Mouse (Mus musculus) left cerebral cortex, postnatal 25 days (tissue): Measurements from ENCODE around the gene Ptch2. TPM values are rescaled to one million over a fixed set of nuclear protein-coding genes. Genes with fewer than 3 reads are reported as not detected.

ENCODE experiments used
- DNase-seq, 2 experiments: peaks; one replicate each; pipeline ENCODE4 v3.0.0; 2022; ENCODE audit warnings: low spot score in 2 of 2, mixed read lengths in 1 of 2
- intact Hi-C: fragments of 180-260 bp; cut with DNase I; formaldehyde crosslinking; loops from one replicate; pipeline ENCODE4 v1.15.1; 2025
- microRNA-seq, 2 experiments: library from miRNA; unstranded; fragments of <30 nt; microRNA quantifications; one replicate each; pipeline ENCODE4 v1.2.0; 2022
- total RNA-seq, 2 experiments: library from RNA; stranded (reverse); gene quantifications; 2 replicates each; pipeline ENCODE4 v1.2.3; 2021

The Ptch2 gene
- total RNA-seq, 2 experiments from 2014 or later, result 1.4 to 2.0 TPM

- intact Hi-C loops, result loop anchor here (2.0 to 10.0 kb wide), 2 partner anchors 73 to 321 kb away; partner anchors contain the start of gene Hpdl
- DNase-seq, result peak; percentile 70 to 78
Observed at GRCm38 (mm10) chr4:117146176-117146575, 50.3 kb downstream of the Ptch2 start.

GRCm38 (mm10) chr4:117148047-117148713 is 52.3 kb downstream of the Ptch2 start:
- DNase-seq, result no peak
- intact Hi-C loops, result loop anchor here (10.0 kb wide), 1 partner anchor 323 kb away; the partner anchor contains the start of gene Hpdl

GRCm38 (mm10) chr4:117148815-117149214 is 52.9 kb downstream of the Ptch2 start:
- intact Hi-C loops, result loop anchor here (10.0 kb wide), 1 partner anchor 324 kb away; the partner anchor contains the start of gene Hpdl
- no peak for DNase-seq

GRCm38 (mm10) chr4:117149291-117150211 is 53.7 kb downstream of the Ptch2 start:
- intact Hi-C loops, result loop anchor here (10.0 kb wide), 1 partner anchor 325 kb away; the partner anchor contains the start of gene Hpdl
- DNase-seq, result no peak

GRCm38 (mm10) chr4:117150212-117150733 is 54.4 kb downstream of the Ptch2 start:
- intact Hi-C loops, result no loop called here
- DNase-seq, result no peak

- DNase-seq, result no peak
- intact Hi-C loops, result no loop called here
Observed at GRCm38 (mm10) chr4:117151416-117151815, 55.5 kb downstream of the Ptch2 start.

GRCm38 (mm10) chr4:117152714-117153113 is 56.8 kb downstream of the Ptch2 start:
- DNase-seq, result no peak
- intact Hi-C loops, result no loop called here

- intact Hi-C loops, result no loop called here
- no peak for DNase-seq
Observed at GRCm38 (mm10) chr4:117155020-117155791, 59.3 kb downstream of the Ptch2 start.

GRCm38 (mm10) chr4:117155792-117156355 is 60.0 kb downstream of the Ptch2 start, which contains the start of gene Rps8:
Rps8 (minus strand) TSS chr4:117156243.
- intact Hi-C loops, result no loop called here
- DNase-seq, result peak; percentile 90 to 91

GRCm38 (mm10) chr4:117156372-117156771 is 60.5 kb downstream of the Ptch2 start:
- intact Hi-C loops, result no loop called here
- DNase-seq, result no peak

- no peak for DNase-seq
- intact Hi-C loops, result loop anchor here (10.0 kb wide), 1 partner anchor 295 kb away; no protein-coding TSS in a partner anchor
Observed at GRCm38 (mm10) chr4:117159666-117160065, 63.8 kb downstream of the Ptch2 start.

GRCm38 (mm10) chr4:117161183-117161582 is 65.3 kb downstream of the Ptch2 start:
- DNase-seq, result no peak
- intact Hi-C loops, result loop anchor here (10.0 kb wide), 1 partner anchor 294 kb away; no protein-coding TSS in a partner anchor

Small RNAs within 50 kb of the gene (microRNA-seq; reads per million reads assigned to microRNA genes)
- 0 reads per million in 2 experiments for gene Gm22398

Other genes with a start within 250 kb of the Ptch2 start
- gene Zswim5, start 218.7 kb upstream of the Ptch2 start, total RNA-seq, result 10 to 100 TPM; 10.4 to 11.5 TPM
- gene Urod, start 101.7 kb upstream of the Ptch2 start, total RNA-seq, result 10 to 100 TPM; 50.4 to 62.1 TPM
- gene Hectd3, start 100.8 kb upstream of the Ptch2 start, total RNA-seq, result 10 to 100 TPM; 36.8 to 44.2 TPM
- gene Eif2b3, start 76.7 kb upstream of the Ptch2 start, total RNA-seq, result 10 to 100 TPM; 18.5 to 19.7 TPM
- 10 to 100 TPM; 13.0 to 14.0 TPM for gene Btbd19, start 29.6 kb downstream of the Ptch2 start, total RNA-seq
- gene Tctex1d4, start 30.7 kb downstream of the Ptch2 start, total RNA-seq, result not detected
- 10 to 100 TPM; 11.4 to 16.3 TPM for gene Plk3, start 37.9 kb downstream of the Ptch2 start, total RNA-seq
- gene Rps8, start 60.2 kb downstream of the Ptch2 start, total RNA-seq, result 100 to 1,000 TPM; 452 to 469 TPM
- gene Kif2c, start 86.6 kb downstream of the Ptch2 start, total RNA-seq, result under 1 TPM; 0.14 to 0.21 TPM
- 1 to 10 TPM; 2.4 to 5.2 TPM for gene Tmem53, start 155.9 kb downstream of the Ptch2 start, total RNA-seq
- gene Armh1, start 156.1 kb downstream of the Ptch2 start, total RNA-seq, result under 1 TPM in 1 of 2 experiments, not detected in 1; 0.55 TPM